ENCODE assay signal across 14 mouse cellular contexts in genomic region chr5:102052906-102053305, GRCm38 (mm10). TPM values are rescaled to one million over a fixed set of nuclear protein-coding genes. Genes with fewer than 3 reads are reported as not detected.
DNase-seq lines count a peak whose midpoint lies in the region; ATAC-seq and TF ChIP-seq lines count a peak whose summit lies in the region.
"Had no signal": no experiment of that assay in that cellular context is flagged by ENCODE, and none has a peak within 500 bp of the region (broad histone marks: within the 10 kb centered on the region; RNA-seq: fewer than 3 reads in every experiment).

No protein-coding gene starts in this region.

- no peaks in the 10 kb centered on the region for H3K9me3 ChIP-seq in liver, postnatal 0 days (ENCODE audit: low read length)
- H3K9me3 ChIP-seq: forebrain, embryonic 13.5 days; limb, embryonic 10.5 days had no signal

- DNase-seq in R1 (ENCODE audit: low read depth, low spot score): peak; percentile 75
- peak; percentile 87 for DNase-seq in kidney, adult 11 months
- peak; percentile 87 for DNase-seq in kidney, postnatal 14 days
- DNase-seq in liver, postnatal 0 days: peak; percentile 38
- no peak for DNase-seq in thymus, postnatal 14 days
- no peak for DNase-seq in frontal cortex, postnatal 14 days (ENCODE audit: low spot score in 2 of 2)
- no peak for DNase-seq in cerebellum, postnatal 25 days
- DNase-seq: gastrocnemius, postnatal 14 days; right cerebral cortex, postnatal 14 days had no signal

- no peak for TF ChIP-seq CTCF in liver, postnatal 0 days (IDR thresholded peaks at IDR 0.05; ENCODE audit: low read depth)

- H3K27ac ChIP-seq in liver, postnatal 0 days (ENCODE audit: low read depth): peak overlapping the region; percentile 72
- H3K27ac ChIP-seq: forebrain, embryonic 13.5 days; limb, embryonic 10.5 days had no signal

- H3K4me3 ChIP-seq in liver, postnatal 0 days (ENCODE audit: low read depth, low read length): peak overlapping the region; percentile 11
- H3K4me3 ChIP-seq: forebrain, embryonic 13.5 days; limb, embryonic 10.5 days; myocyte had no signal

- 62% methylated on average over 6 of the region's 6 CpGs for WGBS in liver, postnatal 0 days (ENCODE audit: insufficient replicate concordance)

- H3K4me2 ChIP-seq in liver, postnatal 0 days (ENCODE audit: low read depth, low read length): peak overlapping the region; percentile 51
- H3K4me2 ChIP-seq: forebrain, embryonic 13.5 days; heart, embryonic 11.5 days had no signal

- TF ChIP-seq EP300 in liver, postnatal 0 days (IDR thresholded peaks at IDR 0.05; ENCODE audit: low read depth): no peak

- H3K36me3 ChIP-seq in liver, postnatal 0 days (replicated peaks; ENCODE audit: insufficient read depth, low read length): no peaks in the 10 kb centered on the region; the same call in 1 of the 2 replicates

- H3K9ac ChIP-seq in liver, postnatal 0 days (replicated peaks): no peak overlapping the region
- H3K9ac ChIP-seq: forebrain, embryonic 13.5 days had no signal

- H3K27me3 ChIP-seq in liver, postnatal 0 days (ENCODE audit: insufficient read depth, low read length): no peaks in the 10 kb centered on the region
- H3K27me3 ChIP-seq: forebrain, embryonic 13.5 days had no signal

- peaks cover 36% of the 10 kb centered on the region for H3K4me1 ChIP-seq in liver, postnatal 0 days (ENCODE audit: insufficient read depth)

- peak; percentile 75 for ATAC-seq in liver, postnatal 0 days
- ATAC-seq: forebrain, embryonic 13.5 days; inflammation-experienced regulatory T-cells, adult 6 months had no signal

RNA-seq across cellular contexts. Expression of gene Wdfy3, which starts 16.8 kb away (rescaled TPM):
- polyA plus RNA-seq in liver, postnatal 0 days (2015; fragmentation: Nextera tagmentation; extraction: Ambion mirVana): 4.4 and 5.0 TPM in 2 replicates
- polyA plus RNA-seq: inflammation-experienced regulatory T-cells, adult 6 months had no signal

Comparison
In these comparisons a context has a peak if more than half of its experiments do, and no peak if none do; other contexts are left out.
1. DNase-seq: peak in R1 (single experiment), kidney, adult 11 months (single experiment), kidney, postnatal 14 days (single experiment) and liver, postnatal 0 days (single experiment); none in thymus, postnatal 14 days (single experiment), frontal cortex, postnatal 14 days (0 of 2) and cerebellum, postnatal 25 days (0 of 2).